Mouse (Mus musculus) embryonic facial prominence, embryonic 15.5 days (tissue): ENCODE data around the gene Oard1. TPM values are rescaled to one million over a fixed set of nuclear protein-coding genes. Genes with fewer than 3 reads are reported as not detected.

Experiments
- ATAC-seq: fragments of 200-750 bp; cut with Nextera tagmentation; 2 replicates; pipeline ENCODE4 v1.8.0; 2017; ENCODE audit warnings: low read depth, moderate TSS enrichment; ENCODE audit not compliant: insufficient number of reproducible peaks, low FRiP score, low TSS enrichment
- H3K27ac ChIP-seq: fragments of 300-500 bp; sonication (generic); replicated peaks from 2 replicates; pipeline ENCODE4 v1.5.1; 2015; ENCODE audit warnings: mild to moderate bottlenecking, inconsistent platforms
- H3K27me3 ChIP-seq: fragments of 300-500 bp; sonication (generic); 2 replicates; pipeline ENCODE4 v1.6.1; 2015; ENCODE audit warnings: inconsistent platforms
- H3K36me3 ChIP-seq: fragments of 300-500 bp; sonication (generic); 2 replicates; pipeline ENCODE4 v1.6.1; 2015; ENCODE audit warnings: mild to moderate bottlenecking, inconsistent platforms
- H3K4me1 ChIP-seq: fragments of 300-500 bp; sonication (generic); 2 replicates; pipeline ENCODE4 v1.6.1; 2015; ENCODE audit warnings: inconsistent platforms
- H3K4me2 ChIP-seq: fragments of 300-500 bp; sonication (generic); replicated peaks from 2 replicates; pipeline ENCODE4 v1.6.1; 2015; ENCODE audit warnings: mild to moderate bottlenecking, inconsistent platforms
- H3K4me3 ChIP-seq: fragments of 300-500 bp; sonication (generic); replicated peaks from 2 replicates; pipeline ENCODE4 v1.5.1; 2015; ENCODE audit warnings: mild to moderate bottlenecking, inconsistent platforms
- H3K9ac ChIP-seq: fragments of 300-500 bp; sonication (generic); 2 replicates; pipeline ENCODE4 v1.6.1; 2015; ENCODE audit warnings: inconsistent platforms
- H3K9me3 ChIP-seq: fragments of 300-500 bp; sonication (generic); replicated peaks from 2 replicates; pipeline ENCODE4 v1.6.1; 2016; ENCODE audit warnings: inconsistent platforms
- WGBS: fragments of 180-500 bp; shearing (Covaris S2); methylation state at CpG from one replicate; pipeline ENCODE4 v1.1.7; 2015; 5-methylcytosine and 5-hydroxymethylcytosine counted together
- polyA plus RNA-seq: library from polyadenylated mRNA; unstranded; fragments of >200 nt; fragmentation: Nextera tagmentation; extraction: Ambion mirVana; gene quantifications from 2 replicates; pipeline ENCODE4 v1.2.1, GENCODE M21; 2015

Oard1 gene
- polyA plus RNA-seq, 1 experiment from 2014 or later = 46.5 TPM

- Histone ChIP-seq H3K27ac (peak overlapping the region; percentile 100), H3K9ac (peak overlapping the region; percentile 99), H3K4me3 (peak overlapping the region; percentile 97), H3K4me1 (peaks cover 24% of the 10 kb centered on the region), H3K27me3 (no peaks in the 10 kb centered on the region), H3K36me3 (peaks cover 3% of the 10 kb centered on the region; the same call in 1 of the 2 replicates), H3K4me2 (peak overlapping the region; percentile 64), H3K9me3 (no peaks in the 10 kb centered on the region)
- peak; percentile 9 for ATAC-seq
- WGBS = under 1% methylated on average over 47 of the region's 47 CpGs
Observed at GRCm38 (mm10) chr17:48408526-48409291, 1.1 kb upstream of the Oard1 start.

- no peak; the same call in 1 of the 2 replicates for ATAC-seq
Observed at GRCm38 (mm10) chr17:48410299-48410785, 528 bp downstream of the Oard1 start.

GRCm38 (mm10) chr17:48411241-48411640 is 1.4 kb downstream of the Oard1 start:
- H3K4me3 ChIP-seq = peak overlapping the region; percentile 97
- WGBS = 39% methylated on average over 8 of the region's 8 CpGs
- no peak for ATAC-seq

More at GRCm38 (mm10) chr17:48410299-48410785, 528 bp downstream of the Oard1 start:
- under 1% methylated on average over 13 of the region's 13 CpGs for WGBS
- Histone ChIP-seq H3K4me1 (peaks cover 24% of the 10 kb centered on the region), H3K36me3 (peaks cover 17% of the 10 kb centered on the region), H3K4me2 (peak overlapping the region; percentile 68), H3K4me3 (peak overlapping the region; percentile 97), H3K27me3 (no peaks in the 10 kb centered on the region), H3K9ac (peak overlapping the region; percentile 81), H3K27ac (peak overlapping the region; percentile 100), H3K9me3 (no peaks in the 10 kb centered on the region)

DNA sequence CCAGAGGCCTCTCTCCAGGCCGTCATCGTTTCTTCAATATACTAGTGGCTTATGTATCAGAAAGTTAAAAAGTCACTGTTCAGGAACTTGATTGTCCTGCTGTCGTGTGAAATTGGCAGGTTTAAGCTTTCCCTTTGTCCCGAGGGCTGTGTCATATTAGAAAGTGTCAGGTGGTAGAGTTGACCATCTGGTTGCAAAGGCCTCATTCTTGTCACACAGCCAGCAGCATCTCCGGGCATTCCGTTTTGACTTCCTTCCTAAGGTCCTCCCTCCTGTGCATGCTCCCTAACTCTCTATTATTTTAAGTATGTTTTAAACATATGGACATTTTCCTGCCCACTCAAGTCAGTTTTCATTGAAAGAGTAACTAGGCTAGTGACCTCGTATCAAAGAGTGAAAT is 6.2 kb downstream of the Oard1 start:
- no peak overlapping the region for H3K9ac ChIP-seq
- 82% methylated on average over 7 of the region's 7 CpGs for WGBS
- no peak overlapping the region for H3K27ac ChIP-seq
- H3K4me2 ChIP-seq = no peak overlapping the region
- no peak overlapping the region for H3K4me3 ChIP-seq
- H3K36me3 ChIP-seq = peaks cover 37% of the 10 kb centered on the region
- H3K4me1 ChIP-seq = peaks cover 12% of the 10 kb centered on the region
- ATAC-seq = no peak
- no peaks in the 10 kb centered on the region for H3K9me3 ChIP-seq
- no peaks in the 10 kb centered on the region for H3K27me3 ChIP-seq

More at GRCm38 (mm10) chr17:48411241-48411640, 1.4 kb downstream of the Oard1 start:
- Histone ChIP-seq H3K9ac (peak overlapping the region; percentile 81), H3K27ac (peak overlapping the region; percentile 100), H3K36me3 (peaks cover 24% of the 10 kb centered on the region), H3K4me2 (peak overlapping the region; percentile 68), H3K27me3 (no peaks in the 10 kb centered on the region), H3K9me3 (no peaks in the 10 kb centered on the region), H3K4me1 (peaks cover 24% of the 10 kb centered on the region)

DNA sequence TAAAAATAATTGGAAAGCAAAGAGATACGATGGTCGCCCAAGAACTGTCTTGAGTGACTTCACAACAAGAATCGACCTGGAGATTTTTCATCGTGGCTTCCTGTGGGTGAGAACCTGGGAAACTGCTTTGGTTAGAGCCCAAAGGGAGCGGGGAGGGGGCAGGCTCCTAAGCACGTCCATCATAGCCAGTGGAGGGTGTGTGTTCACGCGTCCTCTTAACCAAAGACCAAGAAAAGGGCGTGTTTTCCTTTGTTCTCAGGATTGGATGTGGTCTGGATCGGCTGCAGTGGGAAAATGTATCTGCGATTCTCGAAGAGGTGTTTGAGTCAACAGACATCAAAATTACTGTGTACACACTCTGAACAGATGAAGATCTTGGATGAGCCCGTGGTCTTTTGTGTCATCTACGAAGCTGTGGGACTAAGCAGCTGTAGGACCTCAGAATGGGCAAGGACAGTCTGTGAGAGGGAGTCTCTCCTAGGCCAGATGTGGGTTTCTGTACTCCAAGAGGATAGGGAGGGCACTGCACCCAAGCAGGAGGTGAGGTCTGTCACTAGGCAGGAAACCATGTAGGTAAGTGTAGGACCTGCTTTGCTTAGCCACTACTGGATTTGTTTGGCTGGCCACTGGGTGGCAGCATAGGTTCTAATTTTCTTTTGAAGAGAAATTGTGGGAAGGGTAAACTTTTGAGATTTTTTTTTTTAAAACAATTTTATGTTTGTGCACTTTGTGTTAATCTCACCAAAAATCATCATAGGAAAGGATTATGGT is 6.8 kb downstream of the Oard1 start:
- H3K27me3 ChIP-seq = no peaks in the 10 kb centered on the region
- WGBS = 86% methylated on average over 14 of the region's 14 CpGs
- no peak for ATAC-seq
- no peak overlapping the region for H3K9ac ChIP-seq
- H3K4me1 ChIP-seq = peaks cover 6% of the 10 kb centered on the region; the same call in 1 of the 2 replicates
- peaks cover 37% of the 10 kb centered on the region for H3K36me3 ChIP-seq
- H3K27ac ChIP-seq = no peak overlapping the region
- no peak overlapping the region for H3K4me3 ChIP-seq
- no peaks in the 10 kb centered on the region for H3K9me3 ChIP-seq
- no peak overlapping the region for H3K4me2 ChIP-seq

DNA sequence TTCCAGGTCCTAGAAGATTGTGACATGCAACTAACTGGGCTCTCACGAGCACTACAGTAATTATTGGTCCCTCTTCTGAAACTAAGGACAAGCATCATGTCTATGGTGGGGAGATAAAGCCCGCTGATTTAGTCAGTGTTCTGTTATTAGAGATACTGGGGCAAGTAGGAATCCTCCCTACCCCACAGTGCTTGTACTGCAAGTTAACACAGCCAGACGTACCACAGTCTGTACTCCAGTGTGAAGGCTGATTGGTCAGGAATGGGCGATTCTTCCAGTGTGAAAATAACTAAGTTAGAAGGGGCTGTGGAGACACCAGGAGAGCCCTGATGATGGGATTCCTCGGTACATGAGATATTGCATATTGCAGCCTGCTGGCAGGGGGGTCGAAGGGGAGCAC is 7.7 kb downstream of the Oard1 start:
- H3K9ac ChIP-seq = no peak overlapping the region
- WGBS = 87% methylated on average over 6 of the region's 6 CpGs
- no peaks in the 10 kb centered on the region for H3K27me3 ChIP-seq
- H3K4me3 ChIP-seq = no peak overlapping the region
- H3K4me2 ChIP-seq = no peak overlapping the region
- ATAC-seq = no peak
- no peaks in the 10 kb centered on the region for H3K9me3 ChIP-seq
- no peak overlapping the region for H3K27ac ChIP-seq
- peaks cover 37% of the 10 kb centered on the region for H3K36me3 ChIP-seq
- H3K4me1 ChIP-seq = no peaks in the 10 kb centered on the region

DNA sequence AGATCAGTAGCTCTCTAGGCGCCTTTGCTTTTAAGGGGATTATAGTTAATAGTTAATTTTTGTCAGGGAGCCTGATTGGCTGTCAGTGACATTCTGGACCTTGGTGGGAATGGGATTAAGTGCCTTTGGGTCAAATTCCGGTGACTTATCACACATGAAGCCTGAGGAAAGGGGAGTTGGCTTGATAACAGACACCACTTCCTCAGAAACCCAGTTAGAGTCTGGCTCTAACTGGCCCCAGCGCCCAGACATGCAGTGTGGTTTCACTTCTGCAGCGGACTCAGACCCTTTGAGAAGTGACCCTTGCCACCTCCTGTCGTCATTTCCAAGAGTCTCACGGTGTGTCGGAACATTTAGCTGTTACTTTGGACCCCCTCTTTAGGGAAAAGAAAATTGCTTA is 8.4 kb downstream of the Oard1 start:
- Histone ChIP-seq H3K4me3 (no peak overlapping the region), H3K9ac (no peak overlapping the region), H3K36me3 (peaks cover 37% of the 10 kb centered on the region), H3K27me3 (no peaks in the 10 kb centered on the region), H3K4me1 (no peaks in the 10 kb centered on the region), H3K9me3 (no peaks in the 10 kb centered on the region), H3K4me2 (no peak overlapping the region), H3K27ac (no peak overlapping the region)
- ATAC-seq = no peak
- WGBS = 73% methylated on average over 7 of the region's 7 CpGs

DNA sequence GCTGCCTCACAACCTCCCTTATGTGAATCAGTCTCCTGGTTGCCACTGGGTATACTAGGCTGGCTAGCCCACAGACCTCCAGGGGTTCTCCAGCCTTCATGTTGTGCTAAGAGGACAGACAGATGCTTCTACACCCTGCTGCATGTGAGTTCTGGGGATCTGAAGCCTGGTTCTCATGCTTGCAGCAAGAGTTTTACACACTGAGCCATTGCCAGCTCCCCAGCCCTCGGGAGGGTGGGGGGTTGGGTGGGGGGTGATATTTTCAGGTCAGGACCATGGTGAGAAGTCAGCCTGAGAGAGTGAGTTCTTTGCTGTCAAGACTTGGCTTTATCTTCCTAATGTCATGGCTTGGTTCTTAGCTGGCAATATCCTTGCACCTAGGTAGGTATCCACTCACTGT is 9.0 kb downstream of the Oard1 start:
- 68% methylated on average over 1 of the region's 1 CpGs for WGBS
- Histone ChIP-seq H3K4me2 (no peak overlapping the region), H3K9me3 (no peaks in the 10 kb centered on the region), H3K27ac (no peak overlapping the region), H3K27me3 (no peaks in the 10 kb centered on the region), H3K4me3 (no peak overlapping the region), H3K36me3 (peaks cover 33% of the 10 kb centered on the region), H3K4me1 (no peaks in the 10 kb centered on the region), H3K9ac (no peak overlapping the region)
- ATAC-seq = no peak

- Histone ChIP-seq H3K4me3 (no peak overlapping the region), H3K4me2 (no peak overlapping the region), H3K36me3 (peaks cover 27% of the 10 kb centered on the region), H3K9ac (no peak overlapping the region), H3K27ac (no peak overlapping the region), H3K27me3 (no peaks in the 10 kb centered on the region), H3K4me1 (no peaks in the 10 kb centered on the region), H3K9me3 (no peaks in the 10 kb centered on the region)
- no peak for ATAC-seq
- 63% methylated on average over 2 of the region's 2 CpGs for WGBS
Observed at GRCm38 (mm10) chr17:48419571-48419970, 9.8 kb downstream of the Oard1 start.

DNA sequence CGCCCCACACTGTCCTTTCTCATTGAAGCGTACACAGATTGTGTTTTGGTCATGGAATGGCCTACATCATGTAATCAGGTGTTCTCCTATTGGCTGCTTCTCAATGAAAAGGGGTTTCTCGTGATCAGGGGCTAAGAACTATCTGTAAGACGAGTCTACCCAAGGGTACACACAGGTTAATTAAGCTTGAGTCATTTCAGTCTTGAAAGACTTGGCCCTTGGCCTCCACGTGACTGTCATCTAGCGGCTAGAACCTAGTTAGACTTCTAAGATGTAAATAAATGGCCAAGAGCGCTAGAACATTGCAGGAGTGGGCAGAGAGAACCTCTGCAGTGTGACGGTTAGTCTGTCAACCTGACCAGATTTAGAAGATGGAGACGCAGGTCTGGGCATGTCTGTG is 14.4 kb downstream of the Oard1 start:
- H3K4me2 ChIP-seq = no peak overlapping the region
- H3K27ac ChIP-seq = no peak overlapping the region
- no peak for ATAC-seq
- no peaks in the 10 kb centered on the region for H3K9me3 ChIP-seq
- H3K36me3 ChIP-seq = no peaks in the 10 kb centered on the region
- 76% methylated on average over 9 of the region's 9 CpGs for WGBS
- H3K27me3 ChIP-seq = no peaks in the 10 kb centered on the region
- no peak overlapping the region for H3K4me3 ChIP-seq
- H3K9ac ChIP-seq = no peak overlapping the region
- peaks cover 20% of the 10 kb centered on the region for H3K4me1 ChIP-seq

GRCm38 (mm10) chr17:48425823-48426612 is 16.2 kb downstream of the Oard1 start:
- Histone ChIP-seq H3K9ac (no peak overlapping the region), H3K27me3 (no peaks in the 10 kb centered on the region), H3K4me1 (peaks cover 23% of the 10 kb centered on the region), H3K9me3 (no peaks in the 10 kb centered on the region), H3K27ac (no peak overlapping the region), H3K36me3 (no peaks in the 10 kb centered on the region), H3K4me3 (no peak overlapping the region), H3K4me2 (no peak overlapping the region)
- ATAC-seq = no peak
- 24% methylated on average over 9 of the region's 9 CpGs for WGBS
